Mouse (Mus musculus) G1E (cell line): Measurements from ENCODE around the gene Eid2.

Experiments
- CTCF ChIP-seq: IDR thresholded peaks from 2 replicates; pipeline ENCODE4 v1.5.1; 2012; ENCODE audit warnings: low read depth, low read length, inconsistent platforms, mixed read lengths
- GATA1 ChIP-seq: IDR thresholded peaks from 2 replicates; pipeline ENCODE4 v1.6.1; 2012; ENCODE audit warnings: borderline replicate concordance, low read length, inconsistent platforms, mixed read lengths
- GATA2 ChIP-seq: IDR thresholded peaks from 2 replicates; pipeline ENCODE4 v1.6.1; 2012; ENCODE audit warnings: low read depth, low read length, inconsistent platforms, borderline replicate concordance
- POLR2AphosphoS5 ChIP-seq: IDR thresholded peaks from 2 replicates; pipeline ENCODE4 v1.6.1; 2012; ENCODE audit warnings: low read depth, low read length, inconsistent platforms; ENCODE audit not compliant: insufficient replicate concordance
- TAL1 ChIP-seq: conservative IDR thresholded peaks from 2 replicates; pipeline ENCODE4 v1.6.1; 2012; ENCODE audit warnings: low read depth, low read length, inconsistent platforms, mixed read lengths

DNA sequence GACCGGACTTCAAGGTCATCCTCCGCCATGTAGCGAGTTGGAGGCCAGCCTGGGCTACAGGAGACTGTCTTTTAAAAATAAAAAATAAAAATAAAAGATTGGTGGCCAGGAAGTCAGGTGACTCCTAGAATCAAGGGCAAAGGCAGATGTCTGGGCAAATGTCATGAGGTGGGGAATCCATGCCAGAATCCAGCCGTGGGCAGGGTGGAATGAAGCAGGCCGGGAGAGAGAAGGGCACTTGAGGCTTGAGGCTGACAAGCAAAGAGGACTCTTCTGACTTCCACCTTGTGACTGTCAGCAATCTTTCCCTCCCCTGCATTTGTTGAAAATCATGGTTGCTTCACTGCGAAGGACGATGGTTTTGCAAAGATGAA lies 10.6 kb downstream of the Eid2 start:
- no peak for TF ChIP-seq CTCF
- TF ChIP-seq GATA1, result no peak
- no peak for TF ChIP-seq POLR2AphosphoS5
- no peak for TF ChIP-seq TAL1
- no peak for TF ChIP-seq GATA2
